Mouse (Mus musculus) limb, embryonic 13.5 days (tissue): Measurements from ENCODE around the gene Miox. TPM values are rescaled to one million over a fixed set of nuclear protein-coding genes. Genes with fewer than 3 reads are reported as not detected.

Source experiments
- ATAC-seq: fragments of 200-750 bp; cut with Nextera tagmentation; 2 replicates; pipeline ENCODE4 v1.8.0; 2017; ENCODE audit warnings: low read depth, moderate number of reproducible peaks, moderate TSS enrichment; ENCODE audit not compliant: low FRiP score
- H3K27ac ChIP-seq: fragments of 300-500 bp; sonication (generic); 2 replicates; pipeline ENCODE4 v1.5.1; 2015; ENCODE audit warnings: inconsistent platforms, mild to moderate bottlenecking, moderate library complexity
- H3K27me3 ChIP-seq: fragments of 300-500 bp; sonication (generic); 2 replicates; pipeline ENCODE4 v1.6.1; 2015; ENCODE audit warnings: mild to moderate bottlenecking, inconsistent platforms
- H3K36me3 ChIP-seq: fragments of 300-500 bp; sonication (generic); 2 replicates; pipeline ENCODE4 v1.6.1; 2015; ENCODE audit warnings: inconsistent platforms, mild to moderate bottlenecking, moderate library complexity
- H3K4me1 ChIP-seq: fragments of 300-500 bp; sonication (generic); 2 replicates; pipeline ENCODE4 v1.6.1; 2015; ENCODE audit warnings: inconsistent platforms
- H3K4me2 ChIP-seq: fragments of 300-500 bp; sonication (generic); replicated peaks from 2 replicates; pipeline ENCODE4 v1.6.1; 2015; ENCODE audit warnings: inconsistent platforms, mild to moderate bottlenecking, moderate library complexity
- H3K4me3 ChIP-seq: fragments of 300-500 bp; sonication (generic); 2 replicates; pipeline ENCODE4 v1.5.1; 2015; ENCODE audit warnings: moderate library complexity, mild to moderate bottlenecking, inconsistent platforms
- H3K9ac ChIP-seq: fragments of 300-500 bp; sonication (generic); 2 replicates; pipeline ENCODE4 v1.6.1; 2015; ENCODE audit warnings: mild to moderate bottlenecking, inconsistent platforms
- H3K9me3 ChIP-seq: fragments of 300-500 bp; sonication (generic); 2 replicates; pipeline ENCODE4 v1.6.1; 2016; ENCODE audit warnings: inconsistent platforms
- WGBS: fragments of 180-500 bp; shearing (Covaris S2); methylation state at CpG from one replicate; pipeline ENCODE4 v1.1.7; 2015; 5-methylcytosine and 5-hydroxymethylcytosine counted together
- polyA plus RNA-seq: library from polyadenylated mRNA; unstranded; fragments of >200 nt; fragmentation: Nextera tagmentation; extraction: Ambion mirVana; gene quantifications from 2 replicates; pipeline ENCODE4 v1.2.1, GENCODE M21; 2015

The Miox gene
- polyA plus RNA-seq, 1 experiment from 2014 or later = not detected

DNA sequence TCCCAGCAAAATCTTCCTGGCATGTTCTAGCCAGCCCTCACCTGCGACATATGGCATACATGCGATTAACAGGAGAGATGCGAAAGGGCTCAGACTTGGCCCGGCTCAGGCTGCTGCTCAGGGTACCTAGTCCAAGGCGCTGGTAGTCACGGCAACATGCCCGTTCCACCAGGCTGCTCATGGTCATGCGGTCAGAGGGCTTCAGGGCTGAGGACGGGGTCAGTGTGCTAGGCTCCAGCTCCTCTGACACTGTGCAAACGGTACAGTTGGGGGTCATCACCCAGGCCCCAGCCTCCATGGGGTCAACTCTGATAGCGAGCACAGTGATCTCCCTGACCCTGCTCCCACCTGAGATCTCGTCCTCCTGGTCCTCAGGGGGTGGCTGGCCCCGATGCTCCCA, 34.0 kb upstream of the Miox start:
- peaks cover 94% of the 10 kb centered on the region for H3K36me3 ChIP-seq
- H3K9me3 ChIP-seq = no peaks in the 10 kb centered on the region
- H3K27me3 ChIP-seq = no peaks in the 10 kb centered on the region
- WGBS = 90% methylated on average over 13 of the region's 13 CpGs
- H3K27ac ChIP-seq = no peak overlapping the region
- no peak overlapping the region for H3K4me3 ChIP-seq
- no peak overlapping the region for H3K4me2 ChIP-seq
- no peaks in the 10 kb centered on the region for H3K4me1 ChIP-seq
- no peak for ATAC-seq
- no peak overlapping the region for H3K9ac ChIP-seq

GRCm38 (mm10) chr15:89300600-89300999, 33.6 kb upstream of the Miox start:
- Histone ChIP-seq H3K27me3 (no peaks in the 10 kb centered on the region), H3K9ac (no peak overlapping the region), H3K4me2 (no peak overlapping the region), H3K9me3 (no peaks in the 10 kb centered on the region), H3K4me3 (no peak overlapping the region), H3K4me1 (no peaks in the 10 kb centered on the region), H3K36me3 (peaks cover 94% of the 10 kb centered on the region), H3K27ac (no peak overlapping the region)
- ATAC-seq = no peak
- 96% methylated on average over 8 of the region's 8 CpGs for WGBS

- no peak overlapping the region for H3K27ac ChIP-seq
- no peaks in the 10 kb centered on the region for H3K27me3 ChIP-seq
- no peak overlapping the region for H3K4me3 ChIP-seq
- peaks cover 70% of the 10 kb centered on the region for H3K36me3 ChIP-seq
- 57% methylated on average over 1 of the region's 1 CpGs for WGBS
- ATAC-seq = no peak
- no peak overlapping the region for H3K4me2 ChIP-seq
- H3K9me3 ChIP-seq = no peaks in the 10 kb centered on the region
- peaks cover 7% of the 10 kb centered on the region for H3K4me1 ChIP-seq
- H3K9ac ChIP-seq = no peak overlapping the region
Observed at GRCm38 (mm10) chr15:89305966-89306365, 28.2 kb upstream of the Miox start.

DNA sequence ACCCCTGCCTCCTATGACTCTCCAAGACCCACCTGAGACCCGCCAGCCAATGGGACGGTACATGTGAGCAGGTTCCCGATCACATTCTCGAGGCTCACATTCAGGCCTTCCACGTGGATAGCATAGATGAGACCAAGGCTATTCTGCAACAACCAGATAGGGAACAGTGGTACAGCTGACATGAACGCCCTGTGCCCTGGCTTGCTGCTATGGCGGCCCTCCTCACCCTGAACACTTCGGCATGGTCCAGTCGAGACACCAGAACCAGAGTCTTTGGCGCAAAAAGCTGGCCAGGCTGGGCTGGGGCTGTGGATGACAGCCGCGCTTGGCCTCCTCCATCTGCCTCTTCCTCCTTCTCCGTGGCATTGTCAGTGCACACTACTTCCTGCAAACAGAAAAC, 26.7 kb upstream of the Miox start:
- no peaks in the 10 kb centered on the region for H3K27me3 ChIP-seq
- H3K9me3 ChIP-seq = no peaks in the 10 kb centered on the region
- no peak overlapping the region for H3K4me3 ChIP-seq
- WGBS = 93% methylated on average over 13 of the region's 13 CpGs
- ATAC-seq = no peak
- H3K27ac ChIP-seq = no peak overlapping the region
- peaks cover 55% of the 10 kb centered on the region for H3K36me3 ChIP-seq
- no peak overlapping the region for H3K4me2 ChIP-seq
- peaks cover 8% of the 10 kb centered on the region for H3K4me1 ChIP-seq
- H3K9ac ChIP-seq = no peak overlapping the region

DNA sequence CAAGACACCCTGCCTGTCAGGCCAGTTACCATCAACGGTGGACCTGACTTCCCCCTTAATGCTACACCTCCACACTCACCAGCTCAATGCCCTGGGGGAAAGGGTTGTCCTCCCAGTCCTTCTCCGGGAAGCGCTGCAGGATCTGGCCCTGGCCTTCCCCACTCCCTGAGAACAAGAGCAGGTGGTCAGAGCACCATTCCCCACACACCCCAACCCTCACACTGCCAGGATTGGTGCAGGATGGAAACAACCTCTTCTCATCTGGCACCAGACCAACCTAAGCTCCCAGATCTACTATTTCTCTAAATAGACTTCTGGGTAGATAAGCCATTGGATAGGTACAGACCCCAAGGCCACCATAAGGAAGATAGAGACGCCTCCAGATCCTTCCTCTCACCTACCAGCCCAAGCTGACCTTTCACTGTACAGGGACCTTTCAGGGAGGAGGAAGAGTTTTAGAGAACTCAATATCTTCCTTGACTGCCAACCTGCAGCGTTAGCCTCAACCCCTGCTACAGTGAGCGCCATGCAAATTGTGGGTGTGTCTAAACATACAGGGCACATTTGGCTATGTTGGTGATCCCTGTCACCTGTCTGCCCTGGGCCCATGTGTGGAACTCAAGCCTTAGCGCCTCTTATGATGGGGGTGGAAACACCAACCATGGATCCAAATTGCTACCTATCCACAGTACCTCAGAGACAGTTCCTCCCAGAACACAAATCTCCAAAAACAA, 25.6 kb upstream of the Miox start:
- Histone ChIP-seq H3K4me1 (peaks cover 19% of the 10 kb centered on the region), H3K9ac (no peak overlapping the region), H3K36me3 (peaks cover 44% of the 10 kb centered on the region), H3K27me3 (no peaks in the 10 kb centered on the region), H3K9me3 (no peaks in the 10 kb centered on the region), H3K4me2 (no peak overlapping the region), H3K4me3 (no peak overlapping the region), H3K27ac (no peak overlapping the region)
- WGBS = 80% methylated on average over 7 of the region's 7 CpGs
- no peak for ATAC-seq

DNA sequence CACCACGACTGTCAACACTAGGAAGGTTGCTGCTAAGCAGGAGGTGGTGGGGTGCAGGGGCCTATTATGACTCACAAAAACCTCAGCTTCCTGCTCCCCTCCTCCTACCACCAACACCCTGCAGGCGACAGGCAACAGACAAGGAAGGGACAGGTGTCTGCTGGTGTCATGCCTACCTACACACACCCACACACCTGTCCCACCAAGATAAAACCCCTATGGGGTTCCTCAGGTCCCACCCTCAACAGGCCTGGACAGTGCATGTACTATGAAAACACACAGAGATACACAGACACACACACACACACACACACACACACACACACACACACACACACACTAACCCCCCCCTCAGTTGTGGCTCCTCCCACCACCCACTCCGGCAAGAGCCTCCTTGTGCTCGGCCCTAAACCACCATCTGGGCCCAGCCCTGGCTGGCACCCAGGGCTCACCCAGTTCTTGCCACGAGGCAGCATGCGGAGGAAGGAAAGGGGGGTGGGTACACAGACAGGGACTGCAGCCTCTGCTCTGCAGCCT, 24.2 kb upstream of the Miox start:
- no peak overlapping the region for H3K27ac ChIP-seq
- peaks cover 30% of the 10 kb centered on the region for H3K36me3 ChIP-seq
- H3K27me3 ChIP-seq = no peaks in the 10 kb centered on the region
- WGBS = 72% methylated on average over 6 of the region's 6 CpGs
- H3K9ac ChIP-seq = no peak overlapping the region
- no peaks in the 10 kb centered on the region for H3K9me3 ChIP-seq
- H3K4me2 ChIP-seq = no peak overlapping the region
- ATAC-seq = no peak
- no peak overlapping the region for H3K4me3 ChIP-seq
- peaks cover 28% of the 10 kb centered on the region for H3K4me1 ChIP-seq

DNA sequence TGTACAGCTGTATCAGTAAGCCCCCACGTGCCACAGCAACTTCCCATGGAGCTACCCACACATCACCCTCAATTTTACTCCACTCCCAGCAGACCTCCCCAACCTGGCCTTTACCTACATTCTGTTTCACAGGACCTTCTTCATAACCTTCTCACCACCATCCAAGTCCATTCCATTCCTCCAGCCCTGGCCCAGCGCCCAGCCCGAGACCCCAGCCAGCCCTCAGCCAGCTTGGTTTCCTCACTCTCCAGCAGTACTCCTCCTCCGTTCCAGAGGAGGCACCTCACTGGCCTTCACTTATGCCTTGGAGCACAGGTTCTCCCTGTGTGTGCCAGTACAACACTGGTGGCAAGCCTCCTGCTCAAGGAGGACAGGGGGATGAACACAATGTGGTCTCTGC, 20.8 kb upstream of the Miox start:
- WGBS = 75% methylated on average over 4 of the region's 4 CpGs
- H3K27ac ChIP-seq = no peak overlapping the region
- H3K36me3 ChIP-seq = no peaks in the 10 kb centered on the region
- no peaks in the 10 kb centered on the region for H3K9me3 ChIP-seq
- H3K27me3 ChIP-seq = no peaks in the 10 kb centered on the region
- peaks cover 28% of the 10 kb centered on the region for H3K4me1 ChIP-seq
- peak overlapping the region; percentile 94 for H3K4me3 ChIP-seq
- no peak for ATAC-seq
- H3K4me2 ChIP-seq = peak overlapping the region; percentile 91
- peak overlapping the region; percentile 48; the same call in 1 of the 2 replicates for H3K9ac ChIP-seq

DNA sequence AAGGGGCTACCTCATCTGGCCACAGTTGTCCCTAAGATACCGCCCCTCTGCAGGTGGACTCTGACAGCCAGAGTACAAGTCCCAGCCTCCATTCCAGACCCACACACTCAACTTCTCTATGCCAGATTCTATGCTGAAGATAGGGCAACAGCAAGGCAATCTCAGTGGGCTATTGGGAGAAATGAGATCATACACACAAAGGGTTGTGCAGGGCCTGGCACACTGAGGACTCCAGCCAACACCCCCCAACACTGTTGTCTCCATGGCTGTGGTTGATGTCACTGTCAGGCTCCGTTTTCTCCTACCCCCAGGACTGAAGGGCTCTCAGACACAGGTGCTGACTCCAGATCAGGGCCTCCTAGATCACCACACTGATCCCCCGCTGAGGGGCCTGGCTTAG, 20.1 kb upstream of the Miox start:
- no peaks in the 10 kb centered on the region for H3K27me3 ChIP-seq
- 29% methylated on average over 3 of the region's 3 CpGs for WGBS
- H3K27ac ChIP-seq = no peak overlapping the region
- peak overlapping the region; percentile 92 for H3K9ac ChIP-seq
- peak overlapping the region; percentile 94 for H3K4me3 ChIP-seq
- peaks cover 28% of the 10 kb centered on the region for H3K4me1 ChIP-seq
- H3K36me3 ChIP-seq = no peaks in the 10 kb centered on the region
- ATAC-seq = no peak; the same call in 1 of the 2 replicates
- no peaks in the 10 kb centered on the region for H3K9me3 ChIP-seq
- peak overlapping the region; percentile 91 for H3K4me2 ChIP-seq

DNA sequence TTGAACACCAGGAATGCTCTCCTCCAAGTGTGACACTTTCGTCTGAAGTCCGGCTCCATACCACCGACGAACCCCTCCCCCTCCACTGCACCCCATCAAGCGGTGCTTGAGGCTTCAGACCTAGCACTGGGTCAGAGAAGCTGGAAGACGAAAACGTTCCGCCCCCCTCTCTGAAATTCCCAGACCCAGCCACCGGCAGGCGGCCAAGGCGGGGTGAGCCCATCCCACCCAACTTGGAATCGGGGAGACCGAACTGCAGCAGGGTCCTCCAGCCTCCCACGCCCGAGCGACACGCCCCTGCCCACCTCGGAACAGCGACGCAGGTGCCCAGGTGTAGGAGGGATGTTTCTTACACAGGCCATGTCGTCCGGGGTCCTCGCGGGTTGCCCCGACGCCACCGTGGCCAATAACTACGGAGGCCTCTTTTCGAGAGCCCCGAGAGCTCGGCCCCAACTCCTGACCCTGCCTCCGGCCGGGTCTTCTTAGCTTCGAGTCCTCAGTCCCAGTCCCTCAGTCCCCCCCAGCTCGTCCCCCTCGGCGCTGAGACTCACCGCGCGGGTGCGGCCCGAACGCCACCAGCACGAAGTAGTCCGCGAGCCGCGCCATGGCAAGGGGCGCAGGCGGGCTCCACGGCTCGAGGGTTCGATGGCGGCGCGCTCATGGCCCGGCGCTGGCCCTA, 19.5 kb upstream of the Miox start:
- Histone ChIP-seq H3K9me3 (no peaks in the 10 kb centered on the region), H3K4me3 (peak overlapping the region; percentile 94), H3K4me1 (peaks cover 28% of the 10 kb centered on the region), H3K9ac (peak overlapping the region; percentile 92), H3K36me3 (no peaks in the 10 kb centered on the region), H3K27ac (no peak overlapping the region; the same call in 1 of the 2 replicates), H3K4me2 (peak overlapping the region; percentile 91), H3K27me3 (no peaks in the 10 kb centered on the region)
- peak; percentile 49 for ATAC-seq
- under 1% methylated on average over 53 of the region's 58 CpGs for WGBS

- H3K4me1 ChIP-seq = peaks cover 27% of the 10 kb centered on the region
- peak within 1 kb of the TSS; percentile 92 for H3K9ac ChIP-seq
- H3K36me3 ChIP-seq = no peaks in the 10 kb centered on the region
- H3K4me2 ChIP-seq = peak within 1 kb of the TSS; percentile 91
- no peaks in the 10 kb centered on the region for H3K9me3 ChIP-seq
- H3K4me3 ChIP-seq = peak within 1 kb of the TSS; percentile 94
- peak; percentile 100 for ATAC-seq
- no peaks in the 10 kb centered on the region for H3K27me3 ChIP-seq
- H3K27ac ChIP-seq = peak within 1 kb of the TSS; percentile 15; the same call in 1 of the 2 replicates
- WGBS = 1% methylated on average over 37 of the region's 37 CpGs
Observed at GRCm38 (mm10) chr15:89315190-89315731, 18.9 kb upstream of the Miox start, which contains the start of gene Sbf1. TSS of gene Sbf1 (minus strand) at chr15:89315311.

DNA sequence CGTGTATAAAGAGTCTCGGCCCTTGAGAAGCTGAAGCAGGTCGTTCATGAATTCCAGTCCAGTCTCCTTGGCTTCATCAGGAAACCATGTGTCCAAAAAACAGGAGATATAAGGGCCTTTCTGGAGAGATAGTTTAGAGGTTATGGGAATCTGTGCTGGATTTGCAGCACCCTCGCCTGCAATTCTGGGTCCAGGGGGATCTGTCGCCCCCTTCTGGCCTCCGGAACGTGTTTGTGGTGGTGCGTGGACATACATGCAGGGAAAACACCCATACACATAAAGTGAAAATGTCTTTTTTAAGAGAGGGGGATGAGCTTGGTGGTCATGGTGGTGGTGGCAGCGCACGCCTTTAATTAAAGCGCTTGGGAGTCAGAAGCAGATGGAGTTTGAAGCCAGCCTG, 18.1 kb upstream of the Miox start:
- ATAC-seq = no peak
- Histone ChIP-seq H3K27me3 (0 out of 2 replicates have a peak, but pooled peaks cover 4% of the 10 kb centered on the region), H3K4me3 (no peak overlapping the region), H3K4me1 (peaks cover 21% of the 10 kb centered on the region), H3K9me3 (no peaks in the 10 kb centered on the region), H3K4me2 (peak overlapping the region; percentile 91; the same call in 1 of the 2 replicates), H3K9ac (no peak overlapping the region), H3K36me3 (no peaks in the 10 kb centered on the region), H3K27ac (no peak overlapping the region)
- WGBS = 71% methylated on average over 11 of the region's 11 CpGs

- no peak for ATAC-seq
- no peak overlapping the region for H3K4me2 ChIP-seq
- no peak overlapping the region for H3K27ac ChIP-seq
- no peaks in the 10 kb centered on the region for H3K36me3 ChIP-seq
- 76% methylated on average over 8 of the region's 8 CpGs for WGBS
- H3K4me3 ChIP-seq = no peak overlapping the region
- no peak overlapping the region for H3K9ac ChIP-seq
- no peaks in the 10 kb centered on the region for H3K9me3 ChIP-seq
- peaks cover 7% of the 10 kb centered on the region for H3K4me1 ChIP-seq
- peaks cover 25% of the 10 kb centered on the region for H3K27me3 ChIP-seq
Observed at GRCm38 (mm10) chr15:89321264-89321663, 12.9 kb upstream of the Miox start.
